Mouse (Mus musculus): ENCODE results near the gene Wnt7a. TPM values are rescaled to one million over a fixed set of nuclear protein-coding genes. Genes with fewer than 3 reads are reported as not detected.
A peak's percentile ranks its signal among the peaks of the same experiment; 100 is the strongest.

Wnt7a gene
- total RNA-seq, 2 experiments from 2014 or later = 9.8 to 16.0 TPM

DNA sequence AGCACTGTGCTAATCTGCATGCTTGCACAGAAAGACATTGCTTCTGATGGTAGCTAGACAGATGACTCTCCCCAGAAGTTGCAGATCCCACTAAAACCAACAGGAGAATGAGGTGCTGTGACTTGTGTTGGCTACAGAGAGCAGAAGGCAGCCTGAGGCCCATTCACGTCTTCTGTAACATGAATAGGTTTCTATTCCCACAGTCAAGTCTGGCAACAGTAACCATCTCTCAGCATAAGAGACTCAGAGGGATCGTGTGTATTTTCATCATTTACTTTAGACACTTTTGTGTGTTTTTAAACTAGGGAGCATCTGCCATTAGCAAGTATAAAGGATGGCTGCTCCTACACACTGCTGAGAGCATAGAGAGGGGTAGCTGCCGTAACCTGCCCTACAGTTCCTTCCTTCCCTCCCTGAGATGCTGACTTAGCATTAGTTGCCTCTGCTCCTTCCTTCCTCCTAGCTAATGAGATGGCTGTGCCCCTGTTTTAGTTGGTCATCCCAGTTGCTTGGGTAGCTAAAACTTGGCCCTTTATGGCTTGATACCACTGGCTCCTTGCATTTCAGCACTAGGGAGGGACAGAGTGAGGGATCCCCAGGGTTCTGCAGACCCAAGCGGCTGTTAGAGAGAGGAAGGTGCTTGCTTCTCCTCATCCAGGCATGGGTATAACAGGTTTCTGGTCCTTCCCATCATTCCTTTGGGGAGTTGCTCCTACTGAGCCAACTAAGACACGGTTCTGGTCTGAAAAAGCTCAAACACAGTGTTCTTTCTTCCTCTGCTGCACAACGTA lies 52.1 kb downstream of the Wnt7a start:
- DNase-seq (ENCODE audit: extremely low spot score in 1 of 2, low spot score in 2 of 2) = no peak
- TF ChIP-seq CTCF (IDR thresholded peaks at IDR 0.05) = no peak
- intact Hi-C loops (cut with DNase I) = no loop called here
- Histone ChIP-seq H3K4me3 (no peak overlapping the region), H3K27ac (no peak overlapping the region)

DNA sequence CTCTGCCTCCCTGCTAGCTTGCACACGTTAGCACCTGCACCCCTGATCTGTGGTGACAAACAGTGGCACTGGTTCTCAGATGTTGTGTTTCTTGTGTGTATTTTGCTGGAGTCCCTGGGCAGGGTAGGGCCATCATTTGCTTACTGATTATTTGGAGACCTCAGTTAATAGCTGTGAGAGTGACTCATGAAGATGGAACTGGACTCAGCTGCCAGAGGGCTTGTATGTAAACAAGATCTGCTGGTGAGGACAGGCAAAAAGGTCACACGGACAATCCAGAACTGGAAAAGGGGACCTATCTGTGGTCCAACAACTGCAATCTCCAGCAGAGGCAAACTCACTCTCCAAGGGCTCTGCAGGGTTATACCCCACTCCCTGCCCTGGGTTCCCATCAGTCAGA lies 52.8 kb downstream of the Wnt7a start:
- H3K27ac ChIP-seq = no peak overlapping the region
- no peak for TF ChIP-seq CTCF (IDR thresholded peaks at IDR 0.05)
- DNase-seq (ENCODE audit: extremely low spot score in 1 of 2, low spot score in 2 of 2) = no peak
- intact Hi-C loops (cut with DNase I) = no loop called here
- H3K4me3 ChIP-seq = no peak overlapping the region

DNA sequence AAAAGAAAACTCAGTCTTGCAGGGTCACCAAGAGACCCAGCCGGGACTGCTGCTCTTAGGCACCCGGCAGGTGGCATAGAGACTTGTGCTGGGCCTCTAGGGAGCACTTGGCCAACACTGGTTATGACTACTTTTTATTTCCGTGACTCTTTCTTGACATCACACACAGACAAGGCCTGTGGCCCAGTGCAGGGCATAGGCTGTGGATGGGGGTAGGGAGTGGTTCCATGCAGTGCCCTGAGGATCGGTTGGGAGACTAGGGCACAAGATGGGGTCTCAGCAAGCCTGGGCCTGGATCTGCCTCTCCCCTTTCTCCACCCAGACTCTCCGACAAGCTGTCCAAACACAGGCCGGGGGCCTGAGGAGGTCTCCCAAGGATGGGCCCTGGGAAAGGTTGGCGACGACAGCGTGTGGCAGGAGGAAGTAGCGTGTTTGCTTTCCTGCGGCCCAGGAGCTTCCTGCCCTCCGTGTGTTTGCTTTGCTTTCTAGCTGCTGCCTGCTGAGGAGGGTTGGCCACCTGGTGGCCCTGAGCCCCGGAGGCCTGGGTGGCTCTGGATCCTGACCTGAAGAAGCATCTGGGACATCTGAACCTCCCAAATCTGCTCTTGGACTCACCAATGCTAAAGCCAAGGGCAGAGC lies 53.8 kb downstream of the Wnt7a start:
- DNase-seq (ENCODE audit: extremely low spot score in 1 of 2, low spot score in 2 of 2) = no peak
- TF ChIP-seq CTCF (IDR thresholded peaks at IDR 0.05) = no peak
- Histone ChIP-seq H3K27ac (no peak overlapping the region), H3K4me3 (no peak overlapping the region)
- intact Hi-C loops (cut with DNase I) = no loop called here

DNA sequence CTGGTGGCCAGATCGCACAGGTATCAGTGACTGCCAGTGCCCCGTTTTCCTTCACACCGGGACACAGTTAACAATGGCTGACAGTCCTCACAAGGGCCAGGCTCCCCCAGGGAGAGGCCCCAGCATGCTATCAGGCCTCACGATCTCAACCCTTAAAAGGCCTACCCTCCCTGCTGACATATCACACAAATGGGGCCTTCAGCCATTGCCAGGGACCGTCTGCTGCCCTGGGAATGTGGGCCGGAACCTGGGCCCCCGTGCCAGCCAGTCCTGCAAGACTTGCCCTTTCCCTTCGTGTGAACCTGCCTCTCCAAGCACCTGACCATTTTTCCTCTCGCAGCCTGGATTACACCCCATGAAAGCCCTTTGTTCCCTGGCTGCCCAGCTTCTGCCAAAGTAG lies 61.5 kb downstream of the Wnt7a start:
- no peak for DNase-seq (ENCODE audit: extremely low spot score in 1 of 2, low spot score in 2 of 2)
- Histone ChIP-seq H3K27ac (no peak overlapping the region), H3K4me3 (no peak overlapping the region)
- intact Hi-C loops (cut with DNase I) = loop anchor here (5.0 kb wide), 2 partner anchors 47 to 62 kb away; no protein-coding TSS in a partner anchor
- no peak for TF ChIP-seq CTCF (IDR thresholded peaks at IDR 0.05)

DNA sequence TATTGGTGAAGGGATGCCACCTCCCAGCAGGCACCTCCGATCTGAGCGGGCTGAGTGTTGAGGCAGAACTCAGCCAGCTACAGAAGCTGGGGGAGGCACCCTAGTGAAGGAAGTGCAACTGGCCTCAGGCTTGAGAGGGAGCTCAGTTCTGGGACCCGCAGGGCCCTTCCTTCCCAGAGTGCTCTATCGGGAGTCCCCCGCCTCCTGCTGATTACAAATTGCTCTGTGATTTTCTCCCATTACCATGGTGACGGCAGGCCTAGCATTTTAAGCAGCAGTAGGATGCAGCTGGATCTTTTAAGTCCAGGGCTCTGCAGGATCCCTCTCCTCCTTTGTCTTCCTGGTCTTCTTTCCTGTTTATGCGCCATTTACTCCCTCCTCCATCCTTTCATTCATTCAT lies 63.4 kb downstream of the Wnt7a start:
- DNase-seq (ENCODE audit: extremely low spot score in 1 of 2, low spot score in 2 of 2) = peak in 1 of 2 experiments; percentile 26
- peak overlapping the region; percentile 21; the same call in 1 of the 2 replicates for H3K27ac ChIP-seq
- intact Hi-C loops (cut with DNase I) = loop anchor here (2.0 to 5.0 kb wide), 3 partner anchors 45 to 63 kb away; partner anchors contain the start of gene Wnt7a
- no peak for TF ChIP-seq CTCF (IDR thresholded peaks at IDR 0.05)
- H3K4me3 ChIP-seq = no peak overlapping the region

DNA sequence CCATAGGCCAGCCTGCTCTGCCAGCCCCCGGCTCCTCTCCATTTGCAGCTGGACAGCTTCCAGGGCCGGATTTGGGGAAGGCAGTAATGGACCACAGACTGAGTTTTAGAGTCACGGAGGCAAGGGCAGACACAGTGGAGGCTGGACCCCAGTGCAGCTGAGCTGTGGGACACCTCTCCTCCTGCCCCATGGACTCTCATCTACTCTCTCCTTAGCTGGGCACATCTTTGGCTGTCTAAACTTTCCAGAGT lies 64.3 kb downstream of the Wnt7a start:
- no peak for TF ChIP-seq CTCF (IDR thresholded peaks at IDR 0.05)
- Histone ChIP-seq H3K27ac (peak overlapping the region; percentile 47; the same call in 1 of the 2 replicates), H3K4me3 (no peak overlapping the region)
- intact Hi-C loops (cut with DNase I) = loop anchor here (2.0 to 5.0 kb wide), 3 partner anchors 45 to 64 kb away; partner anchors contain the start of gene Wnt7a
- DNase-seq (ENCODE audit: extremely low spot score in 1 of 2, low spot score in 2 of 2) = no peak

DNA sequence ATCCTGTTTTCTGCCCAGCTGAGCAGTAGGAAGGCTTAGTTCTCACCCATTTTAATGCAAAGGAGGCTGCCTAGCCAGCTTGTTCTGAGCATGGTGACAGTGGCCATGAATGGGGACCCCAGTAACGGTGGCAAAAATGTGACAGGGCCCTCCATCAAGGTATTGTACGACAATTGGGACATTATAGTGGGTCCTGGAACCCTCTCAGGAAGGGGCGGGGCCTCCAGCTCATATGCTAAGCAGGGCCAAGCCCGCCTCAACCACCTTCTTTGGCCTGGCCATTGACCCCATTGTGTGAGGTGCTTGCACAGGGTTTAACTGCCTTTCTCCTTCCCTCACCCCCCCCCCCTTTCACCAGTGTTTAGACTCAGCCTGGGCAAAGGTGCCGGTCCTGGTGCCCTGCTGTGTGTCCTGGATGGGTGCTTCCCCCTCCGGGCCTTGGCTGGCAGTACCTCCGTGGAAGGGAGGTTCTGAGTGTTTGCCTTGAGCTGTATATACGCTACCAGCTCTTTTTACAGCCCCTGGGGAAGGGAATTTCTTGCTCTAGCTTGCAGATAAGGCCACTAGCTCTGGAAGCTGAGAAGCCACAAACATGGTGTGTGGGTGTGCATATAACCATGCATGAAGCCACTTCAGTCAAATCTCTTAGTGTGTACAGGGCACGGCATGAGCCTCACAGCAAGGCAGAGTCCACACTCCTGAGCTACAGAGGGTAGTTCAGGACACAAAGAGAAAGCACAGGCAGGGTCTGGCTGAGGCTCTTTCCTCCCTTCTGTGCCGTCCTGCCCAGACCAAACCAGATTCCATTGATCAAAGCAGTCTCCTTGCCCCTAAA lies 64.9 kb downstream of the Wnt7a start:
- no peak overlapping the region for H3K4me3 ChIP-seq
- TF ChIP-seq CTCF (IDR thresholded peaks at IDR 0.05) = no peak
- intact Hi-C loops (cut with DNase I) = loop anchor here (2.0 to 5.0 kb wide), 3 partner anchors 44 to 65 kb away; partner anchors contain the start of gene Wnt7a
- H3K27ac ChIP-seq = peak overlapping the region; percentile 47; the same call in 1 of the 2 replicates
- peak in 1 of 2 experiments; percentile 47 for DNase-seq (ENCODE audit: extremely low spot score in 1 of 2, low spot score in 2 of 2)

DNA sequence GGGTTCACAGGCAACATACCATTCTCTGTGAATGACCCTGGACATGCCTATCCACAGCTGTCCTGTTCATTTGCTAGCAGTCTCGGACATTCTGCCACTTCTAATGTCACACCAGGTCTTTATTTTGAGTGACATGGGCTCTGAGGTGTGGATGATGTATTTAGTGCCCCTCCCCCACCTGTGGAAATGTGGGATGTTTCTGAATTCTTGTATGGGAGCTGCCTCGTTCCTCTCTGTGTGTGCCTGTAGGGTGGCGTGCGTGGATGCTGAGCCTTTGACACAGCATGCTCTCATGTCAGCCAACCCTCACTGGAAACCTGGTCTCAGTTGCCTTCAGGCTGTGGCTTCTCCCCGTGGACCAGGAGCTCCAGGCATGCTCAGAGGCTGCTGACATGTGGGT lies 66.1 kb downstream of the Wnt7a start:
- H3K27ac ChIP-seq = no peak overlapping the region
- no peak for TF ChIP-seq CTCF (IDR thresholded peaks at IDR 0.05)
- intact Hi-C loops (cut with DNase I) = loop anchor here (5.0 kb wide), 2 partner anchors 43 to 58 kb away; no protein-coding TSS in a partner anchor
- no peak for DNase-seq (ENCODE audit: extremely low spot score in 1 of 2, low spot score in 2 of 2)
- no peak overlapping the region for H3K4me3 ChIP-seq

DNA sequence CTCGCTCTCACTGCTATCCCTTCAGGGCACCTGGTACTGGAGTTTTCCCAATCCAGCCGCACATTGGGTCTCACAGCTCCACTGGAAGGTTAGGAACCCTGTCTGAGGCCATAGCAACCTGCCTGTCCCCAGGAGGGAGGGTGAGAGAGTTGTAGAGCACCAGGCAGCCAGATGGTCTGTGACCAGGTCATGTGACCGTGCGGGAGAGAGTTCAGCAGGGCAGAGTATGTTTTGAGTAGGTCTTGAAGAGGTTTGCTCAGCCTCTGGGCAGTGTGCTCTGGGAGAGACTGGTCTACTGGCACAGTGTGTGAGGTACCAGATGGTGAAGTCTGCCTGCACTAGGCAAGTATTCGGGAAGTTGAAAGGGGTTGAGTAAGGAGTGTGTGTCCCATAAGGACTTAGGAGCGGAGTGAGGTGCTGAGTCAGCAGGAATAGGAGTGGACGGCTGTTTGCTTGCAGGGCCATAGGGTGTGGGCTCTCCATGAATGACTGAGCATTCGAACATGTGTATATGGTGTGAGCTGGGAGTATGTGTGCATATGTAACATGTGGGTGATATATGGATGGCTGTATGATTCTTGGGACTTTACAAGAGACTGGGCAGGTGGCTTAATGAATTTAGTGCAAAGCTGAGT lies 71.4 kb downstream of the Wnt7a start:
- H3K4me3 ChIP-seq = no peak overlapping the region
- intact Hi-C loops (cut with DNase I) = no loop called here
- no peak for DNase-seq (ENCODE audit: extremely low spot score in 1 of 2, low spot score in 2 of 2)
- H3K27ac ChIP-seq = no peak overlapping the region
- TF ChIP-seq CTCF (IDR thresholded peaks at IDR 0.05) = no peak

DNA sequence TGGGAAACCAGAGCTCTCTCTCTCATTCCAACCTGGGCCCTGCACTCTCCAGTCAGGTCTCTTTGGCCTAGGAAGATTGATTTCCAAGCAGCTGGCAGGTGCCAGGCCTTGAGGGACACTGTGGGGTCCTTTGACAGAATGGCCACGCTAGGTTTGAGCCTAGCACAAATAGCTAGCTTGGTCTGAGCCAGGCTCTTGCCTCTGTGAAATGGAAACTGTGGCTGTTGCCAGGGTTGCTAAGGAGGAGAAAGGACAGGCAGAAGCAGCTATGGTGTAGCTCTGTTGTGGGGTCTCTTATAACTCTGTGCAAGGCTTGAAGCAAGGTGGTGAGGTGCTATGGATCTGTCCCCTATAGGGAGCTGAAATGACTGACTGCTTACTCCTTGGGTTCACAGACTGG lies 75.7 kb downstream of the Wnt7a start:
- TF ChIP-seq CTCF (IDR thresholded peaks at IDR 0.05) = no peak
- H3K4me3 ChIP-seq = no peak overlapping the region
- intact Hi-C loops (cut with DNase I) = no loop called here
- no peak overlapping the region for H3K27ac ChIP-seq
- DNase-seq (ENCODE audit: extremely low spot score in 1 of 2, low spot score in 2 of 2) = no peak

DNA sequence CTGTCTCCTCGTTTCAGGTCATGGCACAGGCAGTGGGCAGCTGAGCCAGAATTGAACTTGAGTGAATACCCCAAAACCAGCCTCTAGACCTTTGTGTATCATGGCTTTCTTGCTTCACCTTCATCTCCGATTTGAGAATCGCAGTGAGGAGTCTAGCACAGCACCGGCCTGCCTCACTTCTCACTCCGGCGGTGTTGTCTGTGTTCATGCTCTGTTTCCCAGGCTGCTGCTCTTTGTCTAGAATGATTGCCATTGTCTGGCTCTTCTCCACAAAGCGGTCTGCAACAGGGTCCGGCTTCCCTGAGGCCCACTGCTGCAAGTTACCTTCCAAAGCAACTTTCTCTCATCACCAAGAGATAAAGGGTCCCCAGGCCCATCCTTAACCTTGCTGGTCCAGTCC lies 79.3 kb downstream of the Wnt7a start:
- no peak overlapping the region for H3K27ac ChIP-seq
- DNase-seq (ENCODE audit: extremely low spot score in 1 of 2, low spot score in 2 of 2) = no peak
- intact Hi-C loops (cut with DNase I) = no loop called here
- TF ChIP-seq CTCF (IDR thresholded peaks at IDR 0.05) = no peak
- H3K4me3 ChIP-seq = no peak overlapping the region
